Mouse (Mus musculus) left cerebral cortex, adult 11 months (tissue): Measurements from ENCODE around the gene Rnf208.

Experiments
- DNase-seq: peaks from one replicate; pipeline ENCODE4 v3.0.0; 2022; ENCODE audit warnings: low spot score

Gene Rnf208

DNA sequence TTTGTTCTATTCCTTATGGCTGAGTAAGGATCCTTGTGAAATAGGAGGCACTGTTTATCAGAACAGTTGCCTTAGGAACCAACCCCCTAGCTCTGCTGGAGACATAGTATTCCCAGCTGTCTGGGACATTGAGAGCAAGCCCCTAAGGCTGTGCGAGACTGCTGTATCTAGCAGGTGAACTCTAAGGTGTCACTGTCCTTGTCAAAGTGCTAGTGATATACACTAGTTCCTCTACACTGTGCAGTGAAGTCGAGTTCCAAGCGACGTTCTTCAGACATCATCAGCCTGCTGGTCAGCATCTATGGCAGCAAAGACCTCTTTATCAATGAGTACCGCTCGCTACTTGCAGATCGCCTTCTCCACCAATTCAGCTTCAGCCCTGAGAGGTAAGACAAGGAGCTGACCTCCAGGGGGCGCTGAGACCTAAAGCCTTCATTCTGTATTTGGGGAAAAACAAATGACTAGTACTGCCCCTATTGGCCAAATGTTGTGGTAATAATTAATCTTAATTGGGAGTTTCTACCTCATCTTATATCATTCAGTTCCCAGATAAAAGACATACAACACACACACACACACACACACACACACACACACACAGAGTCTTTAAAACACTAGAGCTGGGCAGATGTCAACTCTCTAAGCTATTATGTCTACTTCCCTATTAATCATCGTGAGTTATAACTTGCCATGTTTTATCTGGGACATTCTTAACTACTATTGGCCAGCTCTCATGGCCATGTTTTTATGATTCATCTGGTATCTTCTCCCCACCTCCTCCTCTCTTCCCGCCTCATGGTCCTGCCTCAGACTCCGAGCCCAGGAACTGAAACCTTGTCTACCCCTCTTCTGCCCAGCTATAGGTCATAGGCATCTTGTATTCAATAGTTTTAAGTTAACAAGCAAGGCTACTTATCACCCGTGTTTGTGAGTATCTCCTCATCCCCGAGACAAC lies 37.1 kb downstream of the Rnf208 start:
- DNase-seq, result no peak

DNA sequence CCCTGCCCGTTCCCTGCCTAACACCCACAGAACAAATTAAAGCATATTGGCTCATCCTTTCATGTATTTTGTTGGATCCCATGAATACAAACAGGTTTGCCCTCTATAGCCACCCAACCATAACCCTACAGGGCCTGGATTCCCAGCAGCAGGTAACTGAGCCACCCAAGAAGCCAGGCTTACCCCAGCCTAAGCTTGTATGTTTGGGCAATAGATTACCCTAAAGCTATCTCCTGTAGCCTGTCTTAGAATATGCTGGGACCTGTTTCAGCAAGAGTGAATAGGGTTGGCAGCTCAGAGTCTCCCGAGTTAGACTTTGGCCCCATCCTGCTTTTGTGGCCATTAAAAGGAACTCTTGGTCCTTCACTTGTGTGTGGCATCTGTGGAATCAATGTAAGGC lies 43.5 kb downstream of the Rnf208 start:
- no peak for DNase-seq

DNA sequence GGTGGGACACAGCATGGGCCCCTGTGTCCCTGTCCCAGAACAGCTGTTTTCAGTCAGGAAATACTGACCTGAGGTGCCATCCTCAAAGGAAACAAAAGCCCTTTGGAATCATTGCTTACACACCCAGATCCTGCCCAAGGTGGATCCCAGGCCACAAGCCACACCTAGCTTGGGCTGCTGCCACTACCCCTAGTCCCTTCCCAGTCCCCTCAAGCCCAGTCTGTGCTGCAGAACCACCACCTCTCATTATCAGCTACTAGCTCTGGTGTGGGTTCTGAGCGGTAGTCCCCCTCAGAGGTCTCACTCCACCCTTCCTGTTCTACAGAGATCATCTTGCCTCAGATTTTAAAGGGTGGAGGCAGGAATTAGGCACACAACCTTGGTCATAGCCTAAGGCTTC lies 44.3 kb downstream of the Rnf208 start:
- no peak for DNase-seq

DNA sequence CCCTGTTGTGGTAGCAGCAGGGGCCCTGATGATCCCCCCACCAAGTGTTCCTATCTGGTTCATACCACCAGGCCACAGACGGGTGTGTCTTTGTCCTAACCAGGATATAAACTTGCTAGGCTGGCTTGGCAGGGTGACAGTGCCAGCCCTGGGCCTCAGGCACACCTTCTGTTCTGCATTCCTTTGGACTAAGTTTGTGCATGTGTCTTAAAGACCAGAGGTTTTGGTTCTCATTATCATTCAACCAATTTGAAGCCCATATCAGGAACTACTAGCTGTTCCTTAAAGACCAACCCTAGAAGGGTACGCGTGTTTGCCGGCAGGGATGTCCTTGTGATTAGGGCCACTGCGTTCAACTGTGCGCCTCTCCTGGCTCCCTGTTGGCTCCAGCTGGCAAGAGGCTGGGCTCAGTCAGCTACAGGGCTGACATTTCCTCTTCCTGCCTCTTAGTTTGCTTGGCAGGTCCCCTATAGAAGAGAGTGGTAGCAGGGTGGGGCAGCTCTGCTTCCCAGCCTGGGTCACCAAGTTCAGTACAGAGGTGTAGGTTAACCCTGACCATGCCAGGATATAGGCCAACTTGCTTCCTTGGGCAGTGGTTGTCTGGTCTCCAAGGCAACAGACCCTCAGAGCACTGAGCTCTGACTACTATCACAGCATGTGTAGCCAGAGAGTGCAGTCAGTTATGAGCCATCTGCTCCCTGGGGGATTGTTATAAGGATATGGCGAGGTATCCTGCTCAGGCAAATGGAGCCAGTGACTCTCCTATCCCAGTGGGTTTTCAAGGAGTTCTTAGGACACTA lies 45.0 kb downstream of the Rnf208 start:
- DNase-seq, result no peak

DNA sequence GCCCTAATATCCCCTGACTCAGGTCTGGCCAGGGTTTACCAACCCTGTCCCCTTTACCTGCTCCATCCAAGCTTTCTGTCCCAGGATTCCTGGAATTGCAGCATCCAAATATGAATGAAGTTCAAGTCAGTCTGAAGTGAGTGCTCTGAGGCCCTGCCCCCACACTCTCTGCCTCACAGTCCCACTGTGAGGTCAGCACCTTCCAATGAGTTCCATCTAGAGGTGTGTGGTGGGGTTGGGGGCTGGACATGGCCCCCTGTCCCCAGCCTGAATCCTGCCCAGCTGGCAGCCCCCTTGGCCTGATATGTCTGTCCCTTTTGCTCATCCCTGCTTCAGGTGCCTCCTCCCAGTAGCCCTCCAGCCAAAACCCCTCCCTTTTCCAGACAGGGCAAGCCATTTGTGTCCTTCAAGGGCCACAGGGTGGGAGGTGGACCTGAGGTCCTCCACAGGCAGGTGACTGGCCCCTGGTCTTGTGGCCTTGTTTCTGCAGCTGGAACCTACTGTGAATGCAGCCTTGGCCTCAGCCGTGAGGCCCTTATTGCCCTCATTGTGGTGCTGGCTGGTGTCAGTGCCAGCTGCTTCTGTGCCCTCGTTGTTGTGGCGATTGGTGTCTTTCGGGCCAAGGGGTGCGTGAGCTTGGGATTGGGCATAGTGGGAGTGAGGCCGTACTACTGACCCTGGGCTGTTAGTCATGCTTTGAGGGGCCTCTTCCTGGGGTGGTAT lies 46.0 kb downstream of the Rnf208 start, which contains the start of gene Tmem210:
Gene Tmem210, plus strand, starts transcription at position 219 of the 723 bp plus-strand sequence.
- DNase-seq, result no peak

DNA sequence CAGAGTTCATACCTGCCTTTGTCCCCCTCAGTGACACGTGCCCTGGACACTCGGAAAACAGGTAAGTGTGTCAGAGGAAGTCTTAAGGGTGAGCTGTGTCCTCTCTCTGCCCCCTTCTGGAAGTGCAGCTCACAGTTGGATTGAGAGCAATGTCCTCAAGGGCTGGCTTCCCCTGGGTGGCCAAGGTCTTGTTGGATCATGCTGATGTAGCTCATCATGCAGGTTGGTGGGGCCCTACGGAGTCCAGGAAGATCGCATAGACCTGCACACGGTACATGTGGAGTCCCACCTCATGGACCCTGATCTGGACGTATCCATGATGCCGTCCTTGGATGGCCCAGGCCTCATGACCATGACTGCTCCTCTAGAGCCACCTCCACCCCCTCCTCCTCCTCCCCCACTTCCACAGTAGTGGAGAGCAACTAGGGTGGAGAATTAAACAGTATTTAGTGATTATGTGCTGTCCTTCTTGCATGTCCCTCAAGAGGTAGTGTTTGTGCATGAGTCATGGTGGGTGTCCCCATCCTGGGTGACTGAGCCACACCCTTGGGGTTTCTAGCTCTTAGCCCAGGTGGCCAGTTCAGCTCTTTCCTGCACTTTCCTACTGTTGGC lies 46.8 kb downstream of the Rnf208 start:
- no peak for DNase-seq

DNA sequence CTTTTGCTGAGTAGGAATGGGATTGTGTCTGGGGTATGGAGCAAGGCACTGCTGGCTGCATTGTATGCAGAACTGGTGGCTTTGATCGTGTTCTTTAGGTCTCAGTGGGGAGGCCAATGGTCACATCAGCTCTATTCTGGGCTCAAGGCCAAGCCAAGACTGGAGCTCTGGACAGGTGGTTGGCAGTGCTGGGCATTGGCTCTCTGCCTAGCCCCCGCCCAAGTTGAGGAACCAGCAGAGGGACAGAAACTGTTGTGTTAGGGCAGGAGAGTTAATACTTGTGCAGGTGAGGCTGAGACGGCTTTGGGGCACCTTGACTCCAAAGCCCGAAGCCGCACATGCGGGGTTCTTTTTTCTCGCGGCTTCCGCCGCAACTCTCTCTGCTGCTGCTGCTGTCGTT lies 47.6 kb downstream of the Rnf208 start, which contains the start of gene Lrrc26:
Gene Lrrc26, plus strand, starts transcription at position 265 of the 400 bp plus-strand sequence.
- no peak for DNase-seq

DNA sequence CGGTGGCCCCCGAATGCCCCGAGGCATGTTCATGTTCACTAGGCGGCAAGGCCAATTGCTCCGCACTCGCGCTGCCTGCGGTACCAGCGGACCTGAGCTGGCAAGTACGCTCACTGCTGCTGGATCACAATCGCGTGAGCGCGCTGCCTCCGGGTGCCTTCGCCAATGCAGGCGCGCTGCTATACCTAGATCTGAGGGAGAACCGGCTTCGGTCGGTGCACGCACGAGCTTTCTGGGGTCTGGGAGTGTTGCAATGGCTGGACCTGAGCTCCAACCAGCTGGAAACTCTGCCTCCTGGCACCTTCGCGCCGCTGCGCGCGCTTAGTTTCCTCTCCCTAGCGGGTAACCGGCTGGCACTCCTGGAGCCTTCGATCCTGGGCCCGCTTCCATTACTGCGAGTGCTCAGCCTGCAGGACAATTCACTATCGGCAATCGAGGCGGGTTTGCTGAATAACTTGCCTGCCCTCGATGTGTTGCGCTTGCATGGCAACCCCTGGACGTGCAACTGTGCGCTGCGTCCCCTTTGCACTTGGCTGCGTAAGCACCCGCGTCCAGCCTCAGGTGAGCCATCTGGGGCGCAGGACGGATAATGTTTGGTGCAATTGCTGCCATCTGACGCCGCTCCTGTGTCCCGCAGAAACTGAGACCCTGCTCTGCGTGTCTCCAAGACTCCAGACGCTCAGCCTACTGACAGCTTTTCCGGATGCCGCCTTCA lies 48.2 kb downstream of the Rnf208 start:
- DNase-seq, result no peak

DNA sequence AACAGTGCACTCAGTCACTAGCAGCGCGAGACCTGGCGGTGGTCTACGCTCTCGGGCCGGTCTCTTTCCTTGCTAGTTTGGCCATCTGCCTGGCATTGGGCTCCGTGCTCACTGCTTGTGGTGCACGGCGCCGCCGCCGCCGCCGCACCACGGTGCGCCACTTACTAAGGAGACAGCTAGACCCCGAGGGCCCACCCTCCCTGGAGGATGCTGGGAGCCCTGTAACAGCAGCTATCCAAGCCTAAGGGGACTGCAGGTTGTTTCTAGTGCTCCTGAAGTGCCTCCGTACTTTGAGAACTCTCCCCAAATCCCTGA lies 48.7 kb downstream of the Rnf208 start:
- DNase-seq, result no peak

DNA sequence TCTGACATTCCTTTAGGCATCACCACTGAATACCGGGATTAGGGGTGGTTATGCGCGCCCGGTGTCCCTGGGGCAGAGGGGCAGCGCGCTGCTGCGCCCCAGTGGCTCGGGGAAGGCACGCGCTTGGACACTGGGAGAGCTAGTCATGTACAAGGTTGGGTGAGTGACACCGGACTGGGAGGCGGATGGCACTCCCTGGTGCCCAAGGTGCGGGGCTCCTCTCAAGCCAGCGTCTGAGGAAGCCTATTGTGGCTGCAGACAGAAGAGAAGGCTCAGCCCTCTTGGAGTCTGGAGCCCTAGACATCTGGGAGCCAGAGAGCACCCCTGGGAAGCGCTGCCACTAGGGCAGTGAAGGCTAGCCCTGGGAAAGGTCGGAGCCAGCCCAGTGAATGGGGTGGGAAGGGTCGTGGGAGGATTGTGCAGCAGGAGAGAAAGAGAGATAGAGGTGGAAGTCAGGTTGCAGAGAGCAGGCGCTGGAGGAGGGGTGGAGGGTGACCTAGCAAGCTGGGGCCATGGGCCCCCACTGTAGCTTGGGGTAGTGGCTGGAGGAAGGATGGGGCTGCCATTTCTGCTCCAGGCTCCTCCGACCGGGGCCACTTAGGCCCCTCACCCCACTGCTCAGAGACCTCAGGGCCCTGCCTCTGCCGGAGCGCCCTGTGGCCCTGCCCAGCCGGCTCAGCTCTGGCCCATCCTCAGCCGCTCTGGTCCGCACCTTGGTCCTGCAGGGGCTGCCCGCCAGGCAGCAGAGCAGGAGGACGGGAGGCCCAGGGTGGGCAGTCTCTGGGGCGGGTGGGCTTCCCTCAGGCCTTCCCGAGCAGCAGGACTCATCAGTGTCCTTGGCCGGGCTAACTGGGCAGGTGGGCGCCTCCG lies 49.4 kb downstream of the Rnf208 start:
- no peak for DNase-seq

DNA sequence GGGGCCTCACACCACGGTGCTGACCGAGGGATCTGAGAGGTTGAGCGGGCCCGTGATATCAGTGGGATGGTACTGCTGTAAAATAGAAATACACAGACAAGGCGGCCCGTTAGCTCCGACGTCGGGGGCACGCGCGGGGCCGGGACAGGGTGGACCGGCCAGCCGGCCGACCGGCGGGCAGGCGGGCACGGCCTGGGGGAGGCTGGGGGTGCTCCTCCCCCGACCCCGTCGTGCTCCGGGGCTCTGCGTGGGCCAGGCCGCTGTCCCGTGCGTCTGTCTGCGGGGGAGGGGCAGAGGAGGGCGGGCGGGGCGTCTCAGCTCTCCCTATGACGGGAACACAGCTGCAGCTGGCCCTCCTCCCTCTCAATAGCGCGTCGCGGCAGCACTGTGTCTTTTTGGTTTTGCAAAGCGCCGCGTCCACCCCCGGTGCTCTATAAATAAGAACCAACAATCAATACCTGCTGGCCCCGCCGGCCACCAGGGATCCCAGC lies 50.0 kb downstream of the Rnf208 start:
- DNase-seq, result no peak

DNA sequence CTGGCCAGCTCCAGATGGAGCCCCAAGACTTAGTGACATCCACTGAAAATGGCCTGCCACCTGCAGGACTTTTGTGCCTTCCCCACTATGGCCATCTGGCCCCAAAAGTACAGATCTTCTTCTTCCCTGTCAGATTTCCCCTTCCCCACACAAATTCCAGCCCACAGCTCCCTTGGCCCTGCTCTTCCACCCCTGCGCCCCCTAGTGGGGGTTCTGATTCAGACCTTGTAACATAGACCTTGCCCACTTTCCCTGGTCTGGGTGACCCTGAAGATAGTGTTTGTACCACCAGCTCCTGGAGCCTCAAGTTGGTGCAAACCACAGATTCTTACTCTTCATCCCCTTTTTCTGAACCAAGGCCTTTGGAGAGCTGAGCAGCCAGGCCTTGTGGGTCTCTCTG lies 50.8 kb downstream of the Rnf208 start:
- no peak for DNase-seq

DNA sequence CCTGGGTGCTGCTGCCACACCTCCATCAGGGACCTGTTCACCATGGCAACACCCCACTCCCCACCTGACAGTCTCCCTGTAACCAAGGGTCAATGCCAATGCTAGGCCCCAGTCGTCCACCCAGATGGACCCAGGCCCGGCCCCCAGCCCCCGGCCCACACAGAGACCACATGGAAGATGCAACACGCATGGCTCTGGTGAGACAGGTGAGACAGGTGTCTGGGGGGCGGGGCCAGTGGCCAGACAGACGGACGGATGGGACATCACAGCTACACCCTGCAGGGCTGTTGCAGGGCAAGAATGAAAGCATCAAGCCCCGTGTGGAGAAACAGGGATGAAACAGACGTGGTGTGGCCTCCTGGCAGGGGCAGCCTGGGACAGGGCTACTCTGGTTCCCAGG lies 51.7 kb downstream of the Rnf208 start:
- DNase-seq, result no peak
